Mouse (Mus musculus): ENCODE results near the gene Lrrc45.

- no peak for TF ChIP-seq CTCF (IDR thresholded peaks at IDR 0.05; ENCODE audit: low read depth, low read length)
- TF ChIP-seq POLR2A (IDR thresholded peaks at IDR 0.05; ENCODE audit: borderline replicate concordance, low read depth, low read length) = no peak
Observed at GRCm38 (mm10) chr11:120751606-120752005, 37.9 kb downstream of the Lrrc45 start.
